Mouse (Mus musculus): Measurements from ENCODE around the gene Troap. TPM values are rescaled to one million over a fixed set of nuclear protein-coding genes. Genes with fewer than 3 reads are reported as not detected.

Gene Troap
- polyA plus RNA-seq, 1 experiment from 2014 or later, result 23.7 TPM

DNA sequence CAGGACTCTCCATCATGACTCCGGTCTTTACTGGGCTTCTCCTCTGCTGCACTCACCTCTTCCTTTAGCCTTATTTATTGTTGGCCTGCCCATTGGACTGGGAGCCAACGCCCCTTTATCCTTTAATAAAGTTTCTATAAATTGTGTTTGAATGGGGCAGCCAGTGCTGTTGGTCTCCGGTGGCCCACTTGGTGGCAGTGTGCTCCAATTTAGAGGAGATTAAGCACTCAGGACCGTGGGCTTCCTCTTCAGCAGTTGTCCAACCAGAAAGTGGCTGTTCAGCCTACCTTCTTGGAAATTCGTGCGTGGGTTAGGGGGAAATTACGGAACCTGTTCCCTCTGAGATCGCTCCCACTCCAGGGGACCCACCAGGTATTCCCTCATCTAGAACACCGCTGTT, 8.9 kb downstream of the Troap start:
- in situ Hi-C loops (cut with MboI; ENCODE audit: low pct_unique_long_range_greater_than_20kb), result no loop called here
- no peak for ATAC-seq
- no peak for TF ChIP-seq CTCF (IDR thresholded peaks at IDR 0.05)
- no peak for DNase-seq (ENCODE audit: low read depth, low spot score)
- ChIA-PET POLR2A (no interaction called here), CTCF (interaction anchor here (1.0 to 2.0 kb wide), 2 partner anchors 14 to 58 kb away, joined by 3 to 7 read pairs; no protein-coding TSS in a partner anchor)
- H3K27me3 ChIP-seq, result no peaks in the 10 kb centered on the region

- DNase-seq (ENCODE audit: low read depth, low spot score) (no peak), ATAC-seq (no peak)
- in situ Hi-C loops (cut with MboI; ENCODE audit: low pct_unique_long_range_greater_than_20kb), result no loop called here
- H3K27me3 ChIP-seq, result no peaks in the 10 kb centered on the region
- POLR2A ChIA-PET, result interaction anchor here (0.6 kb wide), 1 partner anchor 52 kb away, joined by 3 read pairs; no protein-coding TSS in a partner anchor
- TF ChIP-seq CTCF (IDR thresholded peaks at IDR 0.05), result no peak
- CTCF ChIA-PET, result interaction anchor here (1.0 to 2.4 kb wide), 3 partner anchors 10 to 59 kb away, joined by 3 to 7 read pairs (median 6); partner anchors contain the start of gene Troap
These were observed 9.6 kb downstream of the Troap start for GRCm38 (mm10) chr15:99083867-99084557.

DNA sequence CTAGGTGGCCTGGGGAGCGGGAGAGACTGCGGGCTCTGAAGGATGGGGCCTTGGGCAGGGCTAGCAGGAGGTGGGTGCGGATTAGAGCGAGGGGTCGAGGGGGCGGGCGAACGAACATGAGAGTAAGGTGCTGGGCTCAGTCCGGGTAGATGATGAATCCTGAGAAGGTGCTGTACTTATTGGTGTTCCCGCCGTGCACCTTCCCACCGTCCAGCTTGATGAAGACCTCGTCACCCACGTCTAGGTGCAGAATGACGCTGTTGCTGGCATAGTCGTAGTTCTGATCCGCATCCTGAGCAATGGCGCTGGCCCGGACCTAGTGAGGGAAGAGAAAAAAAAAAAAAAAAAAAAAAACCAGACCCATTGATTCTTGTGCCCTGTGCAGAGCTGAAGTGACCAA, 10.2 kb downstream of the Troap start:
- H3K27me3 ChIP-seq, result no peaks in the 10 kb centered on the region
- ChIA-PET CTCF (interaction anchor here (2.4 kb wide), 1 partner anchor 10 kb away, joined by 6 read pairs; the partner anchor contains the start of gene Troap), POLR2A (interaction anchor here (0.6 to 0.9 kb wide), 2 partner anchors 30 to 53 kb away, joined by 3 read pairs; no protein-coding TSS in a partner anchor)
- in situ Hi-C loops (cut with MboI; ENCODE audit: low pct_unique_long_range_greater_than_20kb), result no loop called here
- DNase-seq (ENCODE audit: low read depth, low spot score) (no peak), ATAC-seq (no peak)
- no peak for TF ChIP-seq CTCF (IDR thresholded peaks at IDR 0.05)

GRCm38 (mm10) chr15:99085997-99086396, 11.6 kb downstream of the Troap start:
- ChIA-PET CTCF (interaction anchor here (0.8 to 2.4 kb wide), 5 partner anchors 10 to 62 kb away, joined by 3 to 6 read pairs (median 4); partner anchors contain the start of gene Troap), POLR2A (no interaction called here)
- in situ Hi-C loops (cut with MboI; ENCODE audit: low pct_unique_long_range_greater_than_20kb), result no loop called here
- DNase-seq (ENCODE audit: low read depth, low spot score) (no peak), ATAC-seq (no peak)
- TF ChIP-seq CTCF (IDR thresholded peaks at IDR 0.05), result no peak
- H3K27me3 ChIP-seq, result no peaks in the 10 kb centered on the region

GRCm38 (mm10) chr15:99087253-99088075, 13.1 kb downstream of the Troap start, which contains the start of gene C1ql4:
Gene C1ql4 (minus strand): TSS chr15:99087817.
- ATAC-seq (no peak), DNase-seq (ENCODE audit: low read depth, low spot score) (no peak)
- ChIA-PET CTCF (interaction anchor here (0.7 to 3.2 kb wide), 9 partner anchors 11 to 63 kb away, joined by 3 to 10 read pairs (median 4); no protein-coding TSS in a partner anchor), POLR2A (interaction anchor here (1.2 kb wide), 1 partner anchor 13 kb away, joined by 3 read pairs; the partner anchor contains the start of gene Troap)
- H3K27me3 ChIP-seq, result no peaks in the 10 kb centered on the region
- in situ Hi-C loops (cut with MboI; ENCODE audit: low pct_unique_long_range_greater_than_20kb), result no loop called here
- no peak for TF ChIP-seq CTCF (IDR thresholded peaks at IDR 0.05)

DNA sequence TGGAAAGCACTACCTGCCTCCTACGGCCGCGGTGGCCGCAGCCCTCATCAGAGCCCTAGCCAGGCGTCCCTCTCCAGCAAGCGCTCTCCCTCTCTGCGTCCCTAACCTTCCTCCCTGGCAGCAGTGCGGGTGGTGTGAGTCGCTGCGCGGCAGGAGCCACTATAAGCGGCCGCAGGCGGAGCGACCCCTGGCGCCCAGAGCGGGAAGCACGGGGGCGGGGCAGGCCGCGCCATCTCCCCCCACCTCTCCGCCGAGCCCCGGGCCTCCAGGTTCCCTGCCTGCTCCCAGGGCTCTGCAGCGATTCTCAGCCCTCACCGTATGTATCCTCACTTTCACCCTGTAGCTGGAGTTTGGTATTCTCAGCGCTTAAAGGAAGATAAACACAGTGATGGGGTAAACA, 13.9 kb downstream of the Troap start:
- in situ Hi-C loops (cut with MboI; ENCODE audit: low pct_unique_long_range_greater_than_20kb), result no loop called here
- TF ChIP-seq CTCF (IDR thresholded peaks at IDR 0.05), result no peak
- H3K27me3 ChIP-seq, result no peaks in the 10 kb centered on the region
- peak; percentile 56 for ATAC-seq
- DNase-seq (ENCODE audit: low read depth, low spot score), result no peak
- ChIA-PET CTCF (interaction anchor here (0.6 to 3.2 kb wide), 11 partner anchors 8 to 167 kb away, joined by 3 to 10 read pairs (median 4); no protein-coding TSS in a partner anchor), POLR2A (interaction anchor here (1.2 kb wide), 1 partner anchor 14 kb away, joined by 3 read pairs; the partner anchor contains the start of gene Troap)

GRCm38 (mm10) chr15:99089069-99089468, 14.7 kb downstream of the Troap start:
- no peak for TF ChIP-seq CTCF (IDR thresholded peaks at IDR 0.05)
- DNase-seq (ENCODE audit: low read depth, low spot score), result no peak
- POLR2A ChIA-PET, result interaction anchor here (0.7 kb wide), 1 partner anchor 13 kb away, joined by 4 read pairs; no protein-coding TSS in a partner anchor
- in situ Hi-C loops (cut with MboI; ENCODE audit: low pct_unique_long_range_greater_than_20kb), result no loop called here
- no peak for ATAC-seq
- CTCF ChIA-PET, result interaction anchor here (0.6 to 3.2 kb wide), 8 partner anchors 9 to 166 kb away, joined by 3 to 10 read pairs (median 4); no protein-coding TSS in a partner anchor
- H3K27me3 ChIP-seq, result no peaks in the 10 kb centered on the region

GRCm38 (mm10) chr15:99092870-99093269, 18.5 kb downstream of the Troap start, which contains the start of gene Dnajc22:
Gene Dnajc22 (plus strand): TSS chr15:99093170.
- ChIA-PET CTCF (interaction anchor here (1.0 kb wide), 1 partner anchor 92 kb away, joined by 4 read pairs; no protein-coding TSS in a partner anchor), POLR2A (no interaction called here)
- DNase-seq (ENCODE audit: low read depth, low spot score) (no peak), ATAC-seq (no peak)
- TF ChIP-seq CTCF (IDR thresholded peaks at IDR 0.05), result no peak
- in situ Hi-C loops (cut with MboI; ENCODE audit: low pct_unique_long_range_greater_than_20kb), result no loop called here
- H3K27me3 ChIP-seq, result no peaks in the 10 kb centered on the region

- in situ Hi-C loops (cut with MboI; ENCODE audit: low pct_unique_long_range_greater_than_20kb), result no loop called here
- DNase-seq (ENCODE audit: low read depth, low spot score) (no peak), ATAC-seq (no peak)
- CTCF ChIA-PET, result interaction anchor here (1.0 kb wide), 1 partner anchor 93 kb away, joined by 4 read pairs; no protein-coding TSS in a partner anchor
- H3K27me3 ChIP-seq, result no peaks in the 10 kb centered on the region
- no peak for TF ChIP-seq CTCF (IDR thresholded peaks at IDR 0.05)
- POLR2A ChIA-PET, result no interaction called here
These were observed 19.2 kb downstream of the Troap start for GRCm38 (mm10) chr15:99093291-99094258.

Data from Patski (cell line).